Mouse (Mus musculus): ENCODE data around the gene Lpp. TPM values are rescaled to one million over a fixed set of nuclear protein-coding genes. Genes with fewer than 3 reads are reported as not detected.
A peak's percentile ranks its signal among the peaks of the same experiment; 100 is the strongest.

Lpp gene
- polyA plus RNA-seq, 1 experiment: 8.1 TPM

DNA sequence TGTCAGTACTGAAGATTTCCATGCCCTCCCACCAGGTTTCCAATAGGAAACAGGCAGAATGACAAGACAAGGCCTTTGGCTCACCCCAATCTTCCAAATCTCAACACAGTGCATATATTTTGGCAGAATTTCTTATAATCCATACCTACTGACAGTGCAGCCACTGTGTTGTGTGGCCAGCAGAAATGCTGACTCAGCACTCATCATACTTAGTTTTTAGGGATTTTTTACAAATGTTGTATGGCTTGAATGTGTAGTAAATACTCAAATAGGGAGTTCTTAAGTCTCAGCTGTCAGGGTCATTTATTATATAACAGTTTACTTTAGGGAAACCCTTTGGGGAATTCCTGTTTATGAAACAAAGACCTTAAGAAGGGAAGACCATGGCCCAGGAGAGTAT lies 202.2 kb downstream of the Lpp start:
- Histone ChIP-seq H3K27me3 (ENCODE audit: control insufficient read depth, insufficient read depth, low read length) (no peaks in the 10 kb centered on the region), H3K4me1 (ENCODE audit: control insufficient read depth, insufficient read depth, low read length) (peaks cover 2% of the 10 kb centered on the region; the same call in 1 of the 2 replicates), H3K27ac (ENCODE audit: insufficient read depth, low read length) (no peak overlapping the region), H3K4me3 (replicated peaks; ENCODE audit: insufficient read depth, low read depth, low read length) (no peak overlapping the region)
- no peak for DNase-seq
- TF ChIP-seq CTCF (IDR thresholded peaks at IDR 0.05; ENCODE audit: borderline replicate concordance, insufficient read depth, low read depth, low read length): no peak
- no peak for TF ChIP-seq POLR2A (IDR thresholded peaks at IDR 0.05; ENCODE audit: borderline replicate concordance, insufficient read depth, low read length)

DNA sequence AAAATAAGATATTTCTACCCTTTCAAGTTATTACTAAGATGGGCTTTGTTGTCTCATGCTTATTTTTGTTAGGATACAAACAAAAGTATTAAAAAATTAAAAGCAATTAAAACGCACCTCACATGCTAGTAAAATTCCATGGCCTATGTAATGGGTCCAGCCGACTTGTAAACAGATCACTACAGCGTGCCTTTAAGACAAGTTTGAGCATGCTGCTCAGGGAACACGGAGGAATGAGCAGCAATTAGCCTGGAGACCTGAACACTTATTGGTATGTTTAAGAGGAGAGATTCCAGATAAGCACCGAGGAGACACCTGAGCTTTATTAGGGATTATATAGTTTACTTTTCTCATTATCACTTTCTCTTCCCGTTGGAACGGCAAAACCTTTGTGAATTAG lies 205.3 kb downstream of the Lpp start:
- DNase-seq: no peak
- 89% methylated on average over 7 of the region's 7 CpGs for WGBS
- Histone ChIP-seq H3K4me1 (ENCODE audit: control insufficient read depth, insufficient read depth, low read length) (no peaks in the 10 kb centered on the region; the same call in 1 of the 2 replicates), H3K4me3 (replicated peaks; ENCODE audit: insufficient read depth, low read depth, low read length) (no peak overlapping the region), H3K27ac (ENCODE audit: insufficient read depth, low read length) (no peak overlapping the region), H3K27me3 (ENCODE audit: control insufficient read depth, insufficient read depth, low read length) (no peaks in the 10 kb centered on the region)
- TF ChIP-seq CTCF (IDR thresholded peaks at IDR 0.05; ENCODE audit: borderline replicate concordance, insufficient read depth, low read depth, low read length) (no peak), POLR2A (IDR thresholded peaks at IDR 0.05; ENCODE audit: borderline replicate concordance, insufficient read depth, low read length) (no peak)

DNA sequence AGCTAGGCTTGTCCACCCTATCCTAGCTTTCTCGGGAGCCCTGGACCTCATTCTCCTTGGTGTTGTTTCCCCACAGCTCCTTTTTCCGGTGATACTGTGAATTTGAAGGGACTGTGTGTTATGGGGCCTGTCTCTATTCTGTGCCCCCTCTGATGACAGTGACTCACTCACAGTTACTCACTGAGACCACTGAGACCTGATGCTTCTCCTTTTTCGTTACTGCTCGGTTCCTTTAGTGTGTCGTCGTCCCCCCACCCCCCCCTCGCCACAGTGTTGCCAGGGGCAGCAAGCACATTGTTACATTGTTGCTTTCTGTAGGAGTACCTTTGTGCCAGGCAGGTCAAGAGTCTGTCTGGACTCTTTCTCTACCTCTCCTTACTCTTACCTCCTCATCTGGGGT lies 206.5 kb downstream of the Lpp start:
- no peak overlapping the region for H3K4me3 ChIP-seq (replicated peaks; ENCODE audit: insufficient read depth, low read depth, low read length)

DNA sequence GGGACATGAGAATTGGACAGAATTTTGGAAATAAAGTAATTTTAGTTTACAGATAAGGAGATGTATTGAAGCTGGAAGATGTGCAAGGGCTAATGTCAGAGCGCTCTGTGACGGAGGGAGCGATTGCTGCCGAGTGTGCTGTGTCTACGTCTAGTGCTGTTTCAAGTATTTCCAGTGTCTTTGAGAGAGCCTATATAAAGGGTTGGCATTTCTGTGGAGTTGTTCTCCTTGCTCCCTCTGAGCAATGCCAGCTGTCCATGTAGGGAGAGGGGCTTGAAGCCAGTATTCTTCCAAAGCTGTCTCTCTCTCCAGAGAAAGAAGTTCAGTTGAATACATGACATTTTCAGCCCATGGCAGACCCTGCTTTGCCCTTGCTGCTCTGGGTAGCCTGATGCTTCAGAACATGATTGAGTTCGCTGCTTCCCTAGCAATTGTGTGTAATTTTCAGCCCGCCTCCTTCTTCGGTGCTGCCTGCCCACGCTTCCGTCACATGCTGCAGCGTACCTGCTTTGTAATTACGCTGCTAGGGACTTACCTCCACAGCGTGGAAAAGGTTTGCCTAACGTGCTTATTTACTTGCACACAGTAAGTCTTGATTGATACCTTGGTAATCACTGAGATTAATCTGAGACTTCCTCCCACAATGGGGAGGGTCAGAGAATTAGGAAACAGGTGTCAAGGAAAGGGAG lies 207.1 kb downstream of the Lpp start:
- no peak overlapping the region for H3K27ac ChIP-seq (ENCODE audit: insufficient read depth, low read length)
- DNase-seq: no peak
- no peak for TF ChIP-seq CTCF (IDR thresholded peaks at IDR 0.05; ENCODE audit: borderline replicate concordance, insufficient read depth, low read depth, low read length)
- no peak for TF ChIP-seq POLR2A (IDR thresholded peaks at IDR 0.05; ENCODE audit: borderline replicate concordance, insufficient read depth, low read length)
- H3K4me3 ChIP-seq (replicated peaks; ENCODE audit: insufficient read depth, low read depth, low read length): no peak overlapping the region
- no peaks in the 10 kb centered on the region for H3K27me3 ChIP-seq (ENCODE audit: control insufficient read depth, insufficient read depth, low read length)
- 90% methylated on average over 14 of the region's 14 CpGs for WGBS
- H3K4me1 ChIP-seq (ENCODE audit: control insufficient read depth, insufficient read depth, low read length): no peaks in the 10 kb centered on the region; the same call in 1 of the 2 replicates

More for the DNA sequence above, 206.5 kb downstream of the Lpp start:
- WGBS: 84% methylated on average over 7 of the region's 7 CpGs
- TF ChIP-seq CTCF (IDR thresholded peaks at IDR 0.05; ENCODE audit: borderline replicate concordance, insufficient read depth, low read depth, low read length) (no peak), POLR2A (IDR thresholded peaks at IDR 0.05; ENCODE audit: borderline replicate concordance, insufficient read depth, low read length) (no peak)
- Histone ChIP-seq H3K27ac (ENCODE audit: insufficient read depth, low read length) (no peak overlapping the region), H3K27me3 (ENCODE audit: control insufficient read depth, insufficient read depth, low read length) (no peaks in the 10 kb centered on the region), H3K4me1 (ENCODE audit: control insufficient read depth, insufficient read depth, low read length) (no peaks in the 10 kb centered on the region; the same call in 1 of the 2 replicates)
- DNase-seq: no peak

DNA sequence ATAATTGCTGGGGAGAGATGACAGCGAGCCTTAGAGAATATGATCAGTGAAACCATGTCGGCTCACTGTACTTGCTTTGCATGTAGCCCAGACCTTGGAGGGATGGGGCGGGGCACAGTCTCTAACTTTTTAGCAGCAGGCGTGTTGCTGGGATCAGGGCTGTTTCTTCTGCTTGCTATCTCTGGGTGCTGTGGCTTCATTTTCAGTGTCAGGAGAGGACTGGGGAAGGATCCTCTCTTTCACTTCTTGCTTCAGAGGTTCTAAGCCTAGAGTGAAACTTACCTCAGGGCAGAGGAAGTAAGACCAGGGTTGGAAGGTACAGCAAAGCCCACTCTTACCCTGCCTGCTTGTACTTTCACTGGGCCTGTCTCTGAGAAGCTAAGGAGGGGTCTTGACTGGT lies 210.0 kb downstream of the Lpp start:
- TF ChIP-seq POLR2A (IDR thresholded peaks at IDR 0.05; ENCODE audit: borderline replicate concordance, insufficient read depth, low read length) (no peak), CTCF (IDR thresholded peaks at IDR 0.05; ENCODE audit: borderline replicate concordance, insufficient read depth, low read depth, low read length) (no peak)
- no peaks in the 10 kb centered on the region for H3K27me3 ChIP-seq (ENCODE audit: control insufficient read depth, insufficient read depth, low read length)
- WGBS: 93% methylated on average over 4 of the region's 4 CpGs

DNA sequence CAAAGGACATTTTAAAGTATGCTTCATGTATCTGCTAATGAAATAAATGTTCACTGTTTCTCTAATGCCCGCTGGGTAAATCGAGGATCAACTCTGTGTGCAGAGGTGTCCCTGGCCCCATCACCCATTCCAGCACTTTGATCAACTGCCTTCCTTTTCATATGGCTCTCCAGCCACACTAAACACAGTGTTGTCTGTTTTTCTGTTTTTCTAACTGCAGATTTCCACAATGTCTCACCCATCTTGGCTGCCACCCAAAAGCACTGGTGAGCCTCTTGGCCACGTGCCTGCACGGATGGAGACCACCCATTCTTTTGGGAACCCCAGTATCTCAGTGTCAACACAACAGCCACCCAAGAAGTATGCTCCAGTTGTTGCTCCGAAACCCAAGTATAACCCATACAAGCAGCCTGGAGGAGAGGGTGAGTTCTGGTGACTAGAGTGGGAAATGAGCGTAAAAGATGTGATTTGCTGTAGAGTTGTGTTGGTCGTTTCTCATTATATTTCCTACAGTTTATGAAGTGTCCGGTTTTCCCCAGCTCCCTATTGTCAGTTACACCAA lies 214.7 kb downstream of the Lpp start:
- TF ChIP-seq POLR2A (IDR thresholded peaks at IDR 0.05; ENCODE audit: borderline replicate concordance, insufficient read depth, low read length) (no peak), CTCF (IDR thresholded peaks at IDR 0.05; ENCODE audit: borderline replicate concordance, insufficient read depth, low read depth, low read length) (no peak)
- H3K27me3 ChIP-seq (ENCODE audit: control insufficient read depth, insufficient read depth, low read length): no peaks in the 10 kb centered on the region
- H3K4me3 ChIP-seq (replicated peaks; ENCODE audit: insufficient read depth, low read depth, low read length): no peak overlapping the region
- DNase-seq: peak in 1 of 2 experiments; percentile 26
- WGBS: 57% methylated on average over 8 of the region's 8 CpGs
- peaks cover 4% of the 10 kb centered on the region; the same call in 1 of the 2 replicates for H3K4me1 ChIP-seq (ENCODE audit: control insufficient read depth, insufficient read depth, low read length)
- no peak overlapping the region for H3K27ac ChIP-seq (ENCODE audit: insufficient read depth, low read length)

More for the DNA sequence above, 210.0 kb downstream of the Lpp start:
- DNase-seq: no peak
- Histone ChIP-seq H3K4me3 (replicated peaks; ENCODE audit: insufficient read depth, low read depth, low read length) (no peak overlapping the region), H3K4me1 (ENCODE audit: control insufficient read depth, insufficient read depth, low read length) (peaks cover 4% of the 10 kb centered on the region; the same call in 1 of the 2 replicates), H3K27ac (ENCODE audit: insufficient read depth, low read length) (no peak overlapping the region)

DNA sequence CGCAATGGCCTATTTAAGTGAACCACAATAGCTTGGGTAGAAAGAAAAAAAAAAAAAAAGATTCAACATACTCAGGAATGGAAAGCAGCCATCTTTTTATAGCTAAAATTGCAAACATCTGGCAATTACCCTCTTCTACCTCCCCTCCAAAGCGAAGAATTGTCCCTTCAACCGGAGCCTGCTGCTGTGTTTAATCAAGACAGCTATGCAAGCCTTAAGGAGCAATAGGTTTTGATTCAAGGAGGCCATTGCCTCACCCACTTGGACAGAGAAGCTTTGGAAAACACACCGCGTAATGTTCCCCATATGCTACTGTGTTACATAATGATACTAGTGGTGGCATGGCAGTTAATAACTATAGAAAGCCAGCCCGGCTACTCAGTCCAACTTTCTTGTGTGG lies 226.2 kb downstream of the Lpp start:
- 88% methylated on average over 6 of the region's 6 CpGs for WGBS
- DNase-seq: no peak

DNA sequence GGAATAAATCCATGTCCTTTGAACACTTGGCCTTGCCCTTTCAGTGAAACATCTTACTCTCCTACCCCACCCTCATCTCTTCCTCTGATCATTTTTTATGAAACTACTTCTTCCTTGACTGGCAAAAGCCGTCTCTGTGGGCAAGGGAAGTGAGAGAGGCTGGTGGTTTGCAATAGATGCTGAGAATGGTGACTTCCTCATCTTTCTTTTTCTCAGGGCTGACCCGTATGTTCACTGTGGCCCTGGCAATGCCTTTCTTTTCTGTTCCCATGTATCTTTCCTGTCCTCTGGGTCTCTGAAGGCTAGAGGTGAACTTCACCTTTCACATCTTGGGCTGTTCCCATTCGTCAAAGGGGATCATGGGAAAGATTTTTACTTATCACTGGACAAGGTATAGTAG lies 226.7 kb downstream of the Lpp start:
- DNase-seq: no peak
- no peaks in the 10 kb centered on the region for H3K4me1 ChIP-seq (ENCODE audit: control insufficient read depth, insufficient read depth, low read length)
- no peak overlapping the region for H3K4me3 ChIP-seq (replicated peaks; ENCODE audit: insufficient read depth, low read depth, low read length)
- 93% methylated on average over 3 of the region's 3 CpGs for WGBS
- no peaks in the 10 kb centered on the region for H3K27me3 ChIP-seq (ENCODE audit: control insufficient read depth, insufficient read depth, low read length)
- TF ChIP-seq POLR2A (IDR thresholded peaks at IDR 0.05; ENCODE audit: borderline replicate concordance, insufficient read depth, low read length): no peak
- TF ChIP-seq CTCF (IDR thresholded peaks at IDR 0.05; ENCODE audit: borderline replicate concordance, insufficient read depth, low read depth, low read length): no peak
- no peak overlapping the region for H3K27ac ChIP-seq (ENCODE audit: insufficient read depth, low read length)

More for the DNA sequence above, 226.2 kb downstream of the Lpp start:
- no peak overlapping the region for H3K4me3 ChIP-seq (replicated peaks; ENCODE audit: insufficient read depth, low read depth, low read length)
- no peaks in the 10 kb centered on the region for H3K27me3 ChIP-seq (ENCODE audit: control insufficient read depth, insufficient read depth, low read length)
- H3K27ac ChIP-seq (ENCODE audit: insufficient read depth, low read length): no peak overlapping the region
- no peaks in the 10 kb centered on the region for H3K4me1 ChIP-seq (ENCODE audit: control insufficient read depth, insufficient read depth, low read length)
- no peak for TF ChIP-seq POLR2A (IDR thresholded peaks at IDR 0.05; ENCODE audit: borderline replicate concordance, insufficient read depth, low read length)
- no peak for TF ChIP-seq CTCF (IDR thresholded peaks at IDR 0.05; ENCODE audit: borderline replicate concordance, insufficient read depth, low read depth, low read length)

Data from cerebellum, adult 2 months (tissue).